Mouse (Mus musculus) olfactory bulb, adult 2 months (tissue): Measurements from ENCODE around the gene AI413582. TPM values are rescaled to one million over a fixed set of nuclear protein-coding genes. Genes with fewer than 3 reads are reported as not detected.

ENCODE experiments used
- H3K27ac ChIP-seq: fragments of 200-500 bp; 2 replicates; pipeline ENCODE4 v1.5.1; 2012; ENCODE audit warnings: low read depth, low read length; ENCODE audit not compliant: insufficient read depth
- H3K4me1 ChIP-seq: fragments of 200-500 bp; 2 replicates; pipeline ENCODE4 v1.6.1; 2012; ENCODE audit warnings: low read length; ENCODE audit not compliant: control insufficient read depth, insufficient read depth
- H3K4me3 ChIP-seq: fragments of 200-500 bp; 2 replicates; pipeline ENCODE4 v1.5.1; 2012; ENCODE audit warnings: mild to moderate bottlenecking, low read depth, low read length, moderate library complexity; ENCODE audit not compliant: insufficient read depth
- CTCF ChIP-seq: fragments of 200-500 bp; IDR thresholded peaks from 2 replicates; pipeline ENCODE4 v1.5.1; 2012; ENCODE audit warnings: low read depth, mild to moderate bottlenecking, low read length, moderate library complexity; ENCODE audit not compliant: insufficient read depth
- POLR2A ChIP-seq: fragments of 200-500 bp; IDR thresholded peaks from 2 replicates; pipeline ENCODE4 v1.6.1; 2012; ENCODE audit warnings: mild to moderate bottlenecking, low read depth, low read length, moderate library complexity; ENCODE audit not compliant: insufficient read depth
- WGBS: fragments of 180-500 bp; shearing (Covaris S2); methylation state at CpG from one replicate; pipeline ENCODE4 v1.1.7; 2018; 5-methylcytosine and 5-hydroxymethylcytosine counted together
- polyA plus RNA-seq: library from polyadenylated mRNA; stranded (reverse); fragments of >200 nt; gene quantifications from 2 replicates; pipeline ENCODE4 v1.2.4, GENCODE M21; 2012; ENCODE audit warnings: low replicate concordance; ENCODE audit not compliant: missing spikeins, insufficient read depth, insufficient read length

Gene AI413582
- polyA plus RNA-seq, 1 experiment = not detected

DNA sequence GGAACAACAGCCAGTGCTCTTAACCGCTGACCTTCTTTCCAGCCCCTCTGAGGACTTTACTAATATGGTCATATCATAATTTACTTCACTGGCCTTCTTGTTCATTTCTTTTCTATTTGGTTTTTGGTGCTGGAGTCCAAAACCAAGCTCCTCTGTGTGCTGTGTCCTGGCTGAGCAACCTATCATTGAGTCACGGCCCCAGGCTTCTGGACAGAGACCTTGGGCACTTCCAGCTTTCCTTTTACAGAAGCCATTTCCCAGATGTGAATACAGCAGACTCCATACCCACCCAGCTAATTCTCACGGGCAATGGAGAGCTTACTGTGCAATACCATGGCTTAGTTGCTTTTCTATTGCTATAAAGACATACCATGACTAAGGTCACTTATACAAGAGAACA lies 34.7 kb upstream of the AI413582 start:
- no peak for TF ChIP-seq CTCF
- no peak for TF ChIP-seq POLR2A
- Histone ChIP-seq H3K27ac (no peak overlapping the region), H3K4me3 (no peak overlapping the region), H3K4me1 (peaks cover 51% of the 10 kb centered on the region)
- WGBS = 71% methylated on average over 3 of the region's 3 CpGs

GRCm38 (mm10) chr17:27596376-27597190 lies 31.0 kb upstream of the AI413582 start:
- 69% methylated on average over 21 of the region's 21 CpGs for WGBS
- H3K27ac ChIP-seq = no peak overlapping the region
- TF ChIP-seq CTCF = no peak
- no peak for TF ChIP-seq POLR2A
- H3K4me3 ChIP-seq = no peak overlapping the region
- H3K4me1 ChIP-seq = peaks cover 39% of the 10 kb centered on the region

- no peak overlapping the region for H3K27ac ChIP-seq
- no peak for TF ChIP-seq CTCF
- TF ChIP-seq POLR2A = no peak
- peaks cover 37% of the 10 kb centered on the region for H3K4me1 ChIP-seq
- 66% methylated on average over 15 of the region's 15 CpGs for WGBS
- H3K4me3 ChIP-seq = no peak overlapping the region
These were observed 30.3 kb upstream of the AI413582 start for GRCm38 (mm10) chr17:27595659-27596375.

DNA sequence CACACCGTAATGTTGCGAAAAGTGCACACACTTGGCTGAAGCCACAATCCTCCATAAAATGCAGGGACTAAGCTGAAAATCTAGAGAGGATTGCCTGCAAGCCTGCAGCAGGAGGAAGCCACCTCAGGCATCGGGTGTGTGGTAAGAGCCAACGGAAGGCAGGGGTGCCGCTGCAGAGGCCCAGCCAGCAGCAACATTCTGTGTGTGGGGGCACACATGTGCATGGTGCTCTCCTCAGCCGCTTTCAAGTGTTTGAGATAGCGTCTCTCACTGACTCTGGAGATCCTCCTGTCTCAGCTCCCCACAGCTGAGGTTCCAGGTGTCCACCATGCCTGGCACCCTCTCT lies 27.0 kb upstream of the AI413582 start:
- Histone ChIP-seq H3K4me3 (no peak overlapping the region), H3K27ac (no peak overlapping the region), H3K4me1 (peaks cover 49% of the 10 kb centered on the region)
- TF ChIP-seq CTCF (no peak), POLR2A (no peak)
- WGBS = 97% methylated on average over 7 of the region's 7 CpGs

DNA sequence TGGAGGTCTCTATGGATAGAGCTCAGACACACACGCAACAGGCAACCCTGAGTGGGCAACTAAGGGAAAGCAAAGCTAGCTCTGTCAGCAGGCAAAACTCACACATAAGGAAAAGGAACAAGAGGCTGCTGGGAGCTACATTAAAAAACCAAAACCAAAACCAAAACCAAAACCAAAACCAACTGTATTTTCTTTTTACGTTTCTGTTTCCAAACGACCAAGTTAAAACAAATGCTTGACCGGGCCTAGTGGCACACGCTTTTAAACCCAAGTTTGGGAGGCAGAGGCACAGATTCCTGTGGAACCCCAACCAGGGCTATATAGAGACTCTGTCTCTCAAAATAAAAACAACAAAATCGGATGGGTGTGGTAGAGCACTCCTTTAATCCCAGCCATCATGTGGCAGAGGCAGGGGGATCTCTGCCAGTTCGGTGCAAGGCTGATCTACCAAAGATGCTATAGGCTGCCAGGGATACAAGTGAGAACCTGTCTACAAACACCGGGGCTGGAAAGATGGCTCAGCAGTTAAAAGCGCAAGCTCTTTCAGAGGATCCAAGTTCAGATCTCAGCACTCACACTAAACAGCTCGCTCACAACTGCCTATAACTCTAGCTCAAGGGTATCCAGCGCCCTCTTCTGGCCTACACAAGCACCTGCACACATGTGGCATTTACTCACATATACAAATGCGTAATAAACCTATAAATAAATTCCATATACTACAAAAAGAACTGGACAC lies 26.4 kb upstream of the AI413582 start:
- Histone ChIP-seq H3K27ac (no peak overlapping the region), H3K4me1 (peaks cover 52% of the 10 kb centered on the region), H3K4me3 (no peak overlapping the region)
- WGBS = 79% methylated on average over 12 of the region's 12 CpGs
- no peak for TF ChIP-seq CTCF
- no peak for TF ChIP-seq POLR2A

DNA sequence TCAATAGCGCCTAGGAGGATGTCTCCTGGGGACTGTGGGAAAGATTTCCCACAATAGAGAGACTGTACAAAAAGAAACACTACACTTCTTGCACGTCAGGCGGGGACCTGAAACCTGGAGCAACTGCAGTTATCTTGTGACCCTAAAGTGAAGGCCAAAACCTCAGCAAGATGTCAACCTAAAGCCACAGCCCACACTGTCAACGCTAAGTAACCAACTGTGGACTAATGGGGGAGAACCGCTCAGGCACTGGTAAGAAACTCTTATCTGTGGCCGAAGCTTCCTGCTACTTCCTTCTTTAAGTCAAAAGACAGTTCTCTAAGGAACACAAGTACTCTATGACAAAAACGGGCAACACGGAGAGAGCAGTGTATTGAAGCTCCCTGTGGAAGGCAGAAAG lies 22.7 kb upstream of the AI413582 start:
- TF ChIP-seq POLR2A (no peak), CTCF (no peak)
- Histone ChIP-seq H3K27ac (no peak overlapping the region), H3K4me1 (peaks cover 40% of the 10 kb centered on the region), H3K4me3 (no peak overlapping the region)
- 70% methylated on average over 8 of the region's 8 CpGs for WGBS

DNA sequence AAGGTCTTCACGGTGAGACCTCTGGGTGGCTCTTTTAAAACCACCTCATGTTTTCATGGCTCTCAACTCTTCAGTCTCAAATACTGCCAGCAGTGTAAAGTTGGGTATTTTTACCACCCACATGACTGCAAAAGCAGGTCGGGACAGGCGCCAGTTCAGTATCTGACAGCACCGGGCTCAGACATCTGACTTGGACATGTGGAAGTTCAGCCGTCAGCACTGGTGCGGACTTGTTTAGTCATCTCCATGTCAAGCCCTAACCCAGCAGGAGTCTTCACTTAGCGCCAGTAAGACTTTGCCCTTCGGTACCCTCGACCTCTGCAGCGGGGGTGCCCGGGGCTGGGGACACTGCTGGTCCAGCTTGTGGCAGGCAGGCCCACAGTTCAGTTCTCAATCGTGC lies 21.7 kb upstream of the AI413582 start:
- Histone ChIP-seq H3K27ac (0 out of 2 replicates have a peak overlapping the region, but pooled peaks have one; percentile 3), H3K4me3 (no peak overlapping the region), H3K4me1 (peaks cover 35% of the 10 kb centered on the region)
- TF ChIP-seq CTCF = no peak
- TF ChIP-seq POLR2A = no peak
- 46% methylated on average over 12 of the region's 12 CpGs for WGBS

DNA sequence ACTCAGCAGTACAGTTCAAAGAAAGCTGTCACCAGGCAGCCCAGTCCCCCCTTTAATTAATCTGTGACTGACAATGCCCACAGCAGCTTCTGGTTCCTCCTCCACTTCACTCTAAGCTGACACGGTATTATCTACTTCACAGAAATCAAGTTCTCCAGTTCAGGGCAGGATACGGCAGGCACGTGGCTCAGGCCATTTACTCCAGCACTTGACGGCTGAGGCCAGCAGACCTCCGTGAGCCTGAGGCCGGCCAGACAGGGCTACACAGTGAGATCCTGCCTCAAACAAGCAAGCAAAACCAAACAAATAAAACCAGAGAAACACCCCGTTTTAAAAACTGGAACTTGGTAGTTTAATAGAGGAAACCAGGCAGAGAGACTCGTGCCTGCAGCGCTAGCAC lies 21.1 kb upstream of the AI413582 start:
- H3K4me1 ChIP-seq = peaks cover 32% of the 10 kb centered on the region
- 54% methylated on average over 9 of the region's 9 CpGs for WGBS
- TF ChIP-seq POLR2A = no peak
- TF ChIP-seq CTCF = no peak
- no peak overlapping the region for H3K27ac ChIP-seq
- H3K4me3 ChIP-seq = no peak overlapping the region

- Histone ChIP-seq H3K4me1 (peaks cover 26% of the 10 kb centered on the region), H3K27ac (no peak overlapping the region), H3K4me3 (no peak overlapping the region)
- TF ChIP-seq CTCF = no peak
- no peak for TF ChIP-seq POLR2A
- WGBS = 82% methylated on average over 13 of the region's 13 CpGs
These were observed 17.8 kb upstream of the AI413582 start for GRCm38 (mm10) chr17:27583185-27583894.
